8 mouse cellular contexts compared by ENCODE assay signal in the genomic region with DNA sequence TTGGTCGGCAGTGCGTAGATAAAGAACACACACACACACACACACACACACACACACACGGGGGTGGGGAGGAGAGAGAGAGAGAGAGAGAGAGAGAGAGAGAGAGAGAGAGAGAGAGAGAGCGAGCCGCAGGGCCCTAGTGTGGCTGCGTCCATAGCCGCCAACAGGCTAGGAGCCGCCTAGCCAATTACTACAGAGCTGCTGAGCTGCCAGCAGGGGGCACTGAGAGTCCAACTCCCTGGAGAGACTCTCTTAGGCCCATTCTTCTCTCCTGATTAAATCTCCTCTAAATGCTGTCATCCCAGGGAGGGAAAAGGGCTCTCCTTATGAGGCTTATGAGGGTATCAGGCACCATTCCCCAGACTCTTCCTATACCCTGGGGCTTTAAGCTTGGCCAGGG.
DNase-seq lines count a peak whose midpoint lies in the region; ATAC-seq and TF ChIP-seq lines count a peak whose summit lies in the region.
"Not testable (repeated sequence)": the region's sequence is repeated elsewhere in the genome, so short reads cannot be mapped to it uniquely, and the experiment has no call there.

No protein-coding gene starts in this region.

- H3K4me2 ChIP-seq in embryonic facial prominence, embryonic 12.5 days (replicated peaks); forebrain, embryonic 15.5 days (replicated peaks); heart, embryonic 16.5 days (ENCODE audit: low read depth, low read length); limb, embryonic 12.5 days; liver, postnatal 0 days (ENCODE audit: low read depth, low read length); midbrain, embryonic 13.5 days (replicated peaks); stomach, embryonic 14.5 days (replicated peaks; ENCODE audit: low read depth, low read length): not testable (repeated sequence)

- not testable (repeated sequence) for H3K9me3 ChIP-seq in embryonic facial prominence, embryonic 12.5 days; forebrain, embryonic 15.5 days; heart, embryonic 16.5 days (replicated peaks; ENCODE audit: control insufficient read depth, low read length); limb, embryonic 12.5 days; liver, postnatal 0 days (ENCODE audit: low read length); midbrain, embryonic 13.5 days; stomach, embryonic 14.5 days (ENCODE audit: control insufficient read depth, low read depth, low read length)

- not testable (repeated sequence) for H3K4me3 ChIP-seq in embryonic facial prominence, embryonic 12.5 days; forebrain, embryonic 15.5 days; heart, embryonic 16.5 days (ENCODE audit: low read length); limb, embryonic 12.5 days (replicated peaks); liver, postnatal 0 days (ENCODE audit: low read depth, low read length); midbrain, embryonic 13.5 days (replicated peaks); stomach, embryonic 14.5 days (ENCODE audit: low read depth, low read length)

- H3K4me1 ChIP-seq in embryonic facial prominence, embryonic 12.5 days; heart, embryonic 16.5 days (ENCODE audit: control insufficient read depth, insufficient read depth, low read length); liver, postnatal 0 days (ENCODE audit: insufficient read depth); midbrain, embryonic 13.5 days (replicated peaks); stomach, embryonic 14.5 days (ENCODE audit: control insufficient read depth, insufficient read depth, low read length): not testable (repeated sequence)
- H3K4me1 ChIP-seq in forebrain, embryonic 15.5 days = peaks cover 12% of the 10 kb centered on the region
- peaks cover 17% of the 10 kb centered on the region for H3K4me1 ChIP-seq in limb, embryonic 12.5 days (replicated peaks)

- no CpG with 5 or more reads among the region's 8 CpGs for WGBS in embryonic facial prominence, embryonic 12.5 days
- no CpG with 5 or more reads among the region's 8 CpGs for WGBS in forebrain, embryonic 15.5 days
- WGBS in heart, embryonic 16.5 days = no CpG with 5 or more reads among the region's 8 CpGs
- WGBS in limb, embryonic 12.5 days = no CpG with 5 or more reads among the region's 8 CpGs
- WGBS in liver, postnatal 0 days (ENCODE audit: insufficient replicate concordance) = no CpG with 5 or more reads among the region's 8 CpGs
- WGBS in midbrain, embryonic 13.5 days = no CpG with 5 or more reads among the region's 8 CpGs
- WGBS in stomach, embryonic 14.5 days = no CpG with 5 or more reads among the region's 8 CpGs

- H3K9ac ChIP-seq in embryonic facial prominence, embryonic 12.5 days; forebrain, embryonic 15.5 days (replicated peaks); heart, embryonic 16.5 days (ENCODE audit: low read length); limb, embryonic 12.5 days (replicated peaks); liver, postnatal 0 days (replicated peaks); midbrain, embryonic 13.5 days (replicated peaks); stomach, embryonic 14.5 days (replicated peaks; ENCODE audit: low read depth, low read length): not testable (repeated sequence)

- DNase-seq in liver, postnatal 0 days = not testable (repeated sequence)

- not testable (repeated sequence) for H3K36me3 ChIP-seq in embryonic facial prominence, embryonic 12.5 days; forebrain, embryonic 15.5 days; heart, embryonic 16.5 days (ENCODE audit: control insufficient read depth, insufficient read depth); limb, embryonic 12.5 days; liver, postnatal 0 days (replicated peaks; ENCODE audit: insufficient read depth, low read length); midbrain, embryonic 13.5 days; stomach, embryonic 14.5 days (ENCODE audit: control insufficient read depth, insufficient read depth, low read length)

- not testable (repeated sequence) for TF ChIP-seq EP300 in liver, postnatal 0 days (IDR thresholded peaks at IDR 0.05; ENCODE audit: low read depth)

- ATAC-seq in embryonic facial prominence, embryonic 12.5 days (ENCODE audit: insufficient number of reproducible peaks, insufficient read depth, low FRiP score, low TSS enrichment) = peak; percentile 84
- ATAC-seq in forebrain, embryonic 15.5 days (replicated peaks) = peak; percentile 94
- peak; percentile 87 for ATAC-seq in heart, embryonic 16.5 days (replicated peaks; ENCODE audit: extremely low read depth, insufficient read depth, low FRiP score)
- peak; percentile 48 for ATAC-seq in inflammation-experienced regulatory T-cells, adult 6 months
- peak; percentile 79; the same call in 1 of the 2 replicates for ATAC-seq in limb, embryonic 12.5 days (ENCODE audit: insufficient number of reproducible peaks, insufficient read depth, low FRiP score, low TSS enrichment, low read depth)
- peak; percentile 92 for ATAC-seq in liver, postnatal 0 days
- peak; percentile 93 for ATAC-seq in midbrain, embryonic 13.5 days
- ATAC-seq in stomach, embryonic 14.5 days (ENCODE audit: insufficient number of reproducible peaks, insufficient read depth, low FRiP score, low read depth) = peak; percentile 89

- TF ChIP-seq CTCF in liver, postnatal 0 days (IDR thresholded peaks at IDR 0.05; ENCODE audit: low read depth) = not testable (repeated sequence)

- H3K27ac ChIP-seq in embryonic facial prominence, embryonic 12.5 days; forebrain, embryonic 15.5 days (replicated peaks); heart, embryonic 16.5 days (ENCODE audit: low read length); limb, embryonic 12.5 days; liver, postnatal 0 days (ENCODE audit: low read depth); midbrain, embryonic 13.5 days; stomach, embryonic 14.5 days (ENCODE audit: low read length): not testable (repeated sequence)

- not testable (repeated sequence) for H3K27me3 ChIP-seq in embryonic facial prominence, embryonic 12.5 days; forebrain, embryonic 15.5 days; heart, embryonic 16.5 days (ENCODE audit: control insufficient read depth, insufficient read depth, low read length); limb, embryonic 12.5 days; liver, postnatal 0 days (ENCODE audit: insufficient read depth, low read length); midbrain, embryonic 13.5 days; stomach, embryonic 14.5 days (ENCODE audit: control insufficient read depth, insufficient read depth, low read length)
